14 mouse cellular contexts compared by ENCODE assay signal in the genomic region with DNA sequence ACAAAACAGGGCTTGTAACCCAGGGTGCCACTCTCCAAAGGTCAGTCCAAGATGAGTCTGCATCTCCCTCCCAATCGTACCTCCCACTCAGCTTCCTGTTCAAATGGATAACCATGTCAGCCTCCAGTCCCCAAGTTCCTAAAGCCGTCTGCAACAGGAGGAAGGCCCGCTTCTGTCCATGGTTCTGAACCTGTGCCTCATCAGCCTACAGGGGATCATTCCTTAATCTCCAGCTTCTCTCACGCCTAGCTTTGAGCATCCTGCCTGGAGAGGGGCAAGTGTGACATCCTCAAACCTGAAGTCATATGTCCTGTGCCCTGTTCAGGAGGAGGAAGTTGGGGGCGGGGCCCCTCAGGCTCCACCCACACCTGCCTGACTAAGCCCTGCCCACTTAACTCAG. TPM values are rescaled to one million over a fixed set of nuclear protein-coding genes. Genes with fewer than 3 reads are reported as not detected.
DNase-seq lines count a peak whose midpoint lies in the region; ATAC-seq lines count a peak whose summit lies in the region.
"Had no signal": no experiment of that assay in that cellular context is flagged by ENCODE, and none has a peak within 500 bp of the region (broad histone marks: within the 10 kb centered on the region; RNA-seq: fewer than 3 reads in every experiment).

No protein-coding gene starts in this region.

- H3K9ac ChIP-seq in forebrain, embryonic 11.5 days (ENCODE audit: low read length), result no peak overlapping the region
- no peak overlapping the region for H3K9ac ChIP-seq in forebrain, embryonic 12.5 days
- H3K9ac ChIP-seq: embryonic facial prominence, embryonic 13.5 days; forebrain, embryonic 15.5 days; liver, embryonic 14.5 days had no signal

- WGBS in forebrain, embryonic 11.5 days, result 14% methylated on average over 5 of the region's 5 CpGs
- WGBS in forebrain, embryonic 12.5 days, result 11% methylated on average over 5 of the region's 5 CpGs

- H3K27ac ChIP-seq in forebrain, embryonic 11.5 days (ENCODE audit: low read depth, low read length), result no peak overlapping the region
- H3K27ac ChIP-seq in forebrain, embryonic 12.5 days, result no peak overlapping the region
- H3K27ac ChIP-seq: embryonic facial prominence, embryonic 13.5 days; forebrain, embryonic 15.5 days; left cerebral cortex, adult 2 months; liver, embryonic 14.5 days had no signal

- no peaks in the 10 kb centered on the region for H3K36me3 ChIP-seq in forebrain, embryonic 11.5 days (ENCODE audit: control insufficient read depth, insufficient read depth, low read length)
- no peaks in the 10 kb centered on the region for H3K36me3 ChIP-seq in forebrain, embryonic 12.5 days (replicated peaks)
- H3K36me3 ChIP-seq: embryonic facial prominence, embryonic 13.5 days; forebrain, embryonic 15.5 days had no signal

- peak; percentile 62 for DNase-seq in forebrain, embryonic 11.5 days (ENCODE audit: low spot score)
- DNase-seq in kidney, postnatal 4 days, result peak; percentile 72 to 74
- DNase-seq in kidney, adult 18-20 months, result no peak
- DNase-seq in embryo, embryonic 10 days (ENCODE audit: low spot score), result peak; percentile 83
- DNase-seq in mesoderm, embryonic 11.5 days (ENCODE audit: low read depth, low spot score), result peak; percentile 73
- DNase-seq in urinary bladder, postnatal 25 days (ENCODE audit: low spot score), result no peak
- DNase-seq in cerebellum, adult 18-20 months, result no peak
- DNase-seq: adrenal gland, postnatal 10 days; thymus, postnatal 14 days had no signal

- no peak for ATAC-seq in forebrain, embryonic 11.5 days (replicated peaks; ENCODE audit: low FRiP score)
- no peak for ATAC-seq in forebrain, embryonic 12.5 days (ENCODE audit: low FRiP score)
- ATAC-seq: forebrain, embryonic 15.5 days had no signal

- no peaks in the 10 kb centered on the region for H3K4me1 ChIP-seq in forebrain, embryonic 11.5 days (replicated peaks; ENCODE audit: control insufficient read depth, insufficient read depth, low read length)
- H3K4me1 ChIP-seq in forebrain, embryonic 12.5 days, result peaks cover 6% of the 10 kb centered on the region; the same call in 1 of the 2 replicates
- H3K4me1 ChIP-seq: embryonic facial prominence, embryonic 13.5 days; forebrain, embryonic 15.5 days had no signal

- H3K4me3 ChIP-seq in forebrain, embryonic 11.5 days (ENCODE audit: low read depth, low read length), result no peak overlapping the region
- H3K4me3 ChIP-seq in forebrain, embryonic 12.5 days (replicated peaks), result no peak overlapping the region
- H3K4me3 ChIP-seq: embryonic facial prominence, embryonic 13.5 days; forebrain, embryonic 15.5 days; left cerebral cortex, adult 2 months had no signal

- H3K27me3 ChIP-seq in forebrain, embryonic 11.5 days (ENCODE audit: control insufficient read depth, insufficient read depth, low read length), result no peaks in the 10 kb centered on the region
- 0 out of 2 replicates have a peak, but pooled peaks cover 3% of the 10 kb centered on the region for H3K27me3 ChIP-seq in forebrain, embryonic 12.5 days
- H3K27me3 ChIP-seq: forebrain, embryonic 15.5 days had no signal

- H3K9me3 ChIP-seq in forebrain, embryonic 11.5 days (ENCODE audit: control insufficient read depth, low read length), result no peaks in the 10 kb centered on the region
- no peaks in the 10 kb centered on the region for H3K9me3 ChIP-seq in forebrain, embryonic 12.5 days

- no peak overlapping the region for H3K4me2 ChIP-seq in forebrain, embryonic 11.5 days (ENCODE audit: low read depth, low read length, severe bottlenecking)
- no peak overlapping the region for H3K4me2 ChIP-seq in forebrain, embryonic 12.5 days
- H3K4me2 ChIP-seq: embryonic facial prominence, embryonic 13.5 days; forebrain, embryonic 15.5 days had no signal

RNA-seq across cellular contexts. Expression of a gene that starts 15.7 kb away (rescaled TPM):
- polyA plus RNA-seq in forebrain, embryonic 11.5 days (2014; fragmentation: Nextera tagmentation; extraction: Ambion mirVana), result 6.9 and 8.8 TPM in 2 replicates
- 17.0 and 19.6 TPM in 2 replicates for polyA plus RNA-seq in forebrain, embryonic 12.5 days (2016; fragmentation: Nextera tagmentation; extraction: Ambion mirVana)

Comparison
In these comparisons a context has a peak if more than half of its experiments do, and no peak if none do; other contexts are left out.
1. DNase-seq: peak in forebrain, embryonic 11.5 days (single experiment), kidney, postnatal 4 days (2 of 2), embryo, embryonic 10 days (single experiment) and mesoderm, embryonic 11.5 days (single experiment); none in kidney, adult 18-20 months (single experiment), urinary bladder, postnatal 25 days (single experiment) and cerebellum, adult 18-20 months (0 of 2).